Mouse (Mus musculus): ENCODE measurements around the gene 4930432M17Rik. TPM values are rescaled to one million over a fixed set of nuclear protein-coding genes. Genes with fewer than 3 reads are reported as not detected.

The 4930432M17Rik gene
- total and polyA plus RNA-seq, 3 experiments: not detected

DNA sequence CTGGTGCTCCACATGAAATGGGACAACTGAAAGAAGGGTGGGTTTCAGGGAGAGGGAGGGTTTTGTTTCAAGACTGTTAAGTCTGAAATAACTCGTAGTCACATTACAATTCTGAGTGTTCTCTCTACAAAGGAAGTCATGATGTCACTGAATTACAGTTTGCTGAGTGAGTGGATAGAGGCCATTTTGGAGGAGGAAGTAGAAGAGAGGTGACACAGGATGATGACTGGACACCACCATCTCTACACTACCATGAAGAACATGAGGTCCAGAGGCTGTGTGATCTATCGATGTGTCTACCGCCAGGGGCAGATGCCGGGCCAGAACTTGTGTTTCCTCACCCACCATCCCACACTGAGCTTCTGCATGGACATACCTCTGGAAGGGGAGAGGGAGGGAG lies 13.6 kb upstream of the 4930432M17Rik start:
- Histone ChIP-seq H3K9ac (ENCODE audit: insufficient read depth, low read depth) (no peak overlapping the region), H3K36me3 (replicated peaks in 1 of 2; ENCODE audit: control insufficient read depth in 1 of 2, insufficient read depth in 1 of 2, low read length in 1 of 2) (no peaks in the 10 kb centered on the region), H3K4me1 (ENCODE audit: control insufficient read depth in 1 of 2, insufficient read depth in 2 of 2) (peaks cover 0 to under 1% of the 10 kb centered on the region in 2 experiments; a peak in 2 of 4 replicates), H3K4me2 (ENCODE audit: insufficient read depth, low read depth, poor library complexity, severe bottlenecking) (no peak overlapping the region), H3K27me3 (replicated peaks) (no peaks in the 10 kb centered on the region), H3K4me3 (replicated peaks in 1 of 3; ENCODE audit: low read depth in 2 of 3, low read length in 2 of 3, poor library complexity in 1 of 3) (no peak overlapping the region), H3K9me3 (replicated peaks; ENCODE audit: low read length) (no peaks in the 10 kb centered on the region), H3K27ac (ENCODE audit: insufficient read depth, low read depth) (no peak overlapping the region), H3K79me2 (replicated peaks; ENCODE audit: control insufficient read depth, extremely low read depth, insufficient read depth, poor library complexity, severe bottlenecking) (no peaks in the 10 kb centered on the region)
- in situ Hi-C loops (cut with MboI; ENCODE audit: low pct_ligation_motif_present, low pct_unique_long_range_greater_than_20kb, low sequenced_read_pairs) (no loop called here), dilution Hi-C loops (cut with MboI; ENCODE audit: extremely low pct_ligation_motif_present, extremely low pct_unique_long_range_greater_than_20kb, low sequenced_read_pairs) (no loop called here)
- TF ChIP-seq TCF12 (IDR thresholded peaks at IDR 0.05; ENCODE audit: low read depth, low read length): no peak
- TF ChIP-seq POLR2A (IDR thresholded peaks at IDR 0.05; ENCODE audit: low read depth, low read length): no peak
- no peak for TF ChIP-seq IRF4 (IDR thresholded peaks at IDR 0.05; ENCODE audit: low read depth, low read length)
- DNase-seq (ENCODE audit: extremely low read depth): no peak

DNA sequence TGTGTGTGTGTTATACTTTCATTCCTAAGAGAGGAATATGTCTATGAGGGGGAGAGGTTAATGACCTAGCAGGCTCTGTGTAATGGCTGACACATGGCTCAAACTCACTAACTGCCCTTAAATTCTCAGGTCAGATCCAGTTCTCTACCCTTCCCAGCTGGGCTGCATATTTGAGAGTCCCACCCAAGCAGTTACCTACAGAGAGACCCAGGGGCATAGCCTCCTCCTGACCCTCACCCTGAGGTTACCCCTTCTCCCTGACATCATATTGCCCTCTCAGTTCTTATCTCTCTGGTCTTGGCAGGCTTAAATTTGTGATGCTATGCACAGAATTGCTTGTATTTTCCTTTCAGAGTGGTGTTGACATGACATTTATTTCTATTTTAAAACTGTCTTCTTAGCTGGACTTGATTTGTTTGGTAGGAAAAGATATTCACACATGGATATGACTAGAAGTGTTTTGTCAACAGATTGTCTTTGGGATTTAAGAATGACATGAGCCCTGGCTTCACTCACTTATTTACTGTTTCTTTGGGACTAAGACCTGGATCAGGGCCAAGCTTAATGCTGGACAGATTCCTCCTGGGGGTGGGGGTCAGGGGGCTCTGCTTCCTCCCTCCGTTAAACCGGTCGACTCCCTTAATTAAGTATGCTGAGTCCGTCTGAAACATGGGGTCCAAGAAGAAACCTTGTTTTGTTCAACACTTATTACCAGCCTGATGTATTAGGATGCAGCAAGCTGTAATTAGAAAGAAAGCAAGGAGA lies 7.7 kb upstream of the 4930432M17Rik start:
- in situ Hi-C loops (cut with MboI; ENCODE audit: low pct_ligation_motif_present, low pct_unique_long_range_greater_than_20kb, low sequenced_read_pairs) (no loop called here), dilution Hi-C loops (cut with MboI; ENCODE audit: extremely low pct_ligation_motif_present, extremely low pct_unique_long_range_greater_than_20kb, low sequenced_read_pairs) (no loop called here)
- H3K9me3 ChIP-seq (replicated peaks; ENCODE audit: low read length): no peaks in the 10 kb centered on the region
- peak overlapping the region; percentile 58; the same call in 1 of the 2 replicates for H3K4me2 ChIP-seq (ENCODE audit: insufficient read depth, low read depth, poor library complexity, severe bottlenecking)
- TF ChIP-seq NRF1 (IDR thresholded peaks at IDR 0.05; ENCODE audit: low read depth, low read length): no peak
- TF ChIP-seq ETS1 (conservative IDR thresholded peaks at IDR 0.05; ENCODE audit: low read depth, low read length): no peak
- TF ChIP-seq CHD2 (IDR thresholded peaks at IDR 0.05; ENCODE audit: low read length): no peak
- TF ChIP-seq KAT2A (IDR thresholded peaks at IDR 0.05; ENCODE audit: insufficient replicate concordance, low read length): no peak
- TF ChIP-seq SIN3A (IDR thresholded peaks at IDR 0.05; ENCODE audit: low read length): no peak
- TF ChIP-seq MAX (IDR thresholded peaks at IDR 0.05; ENCODE audit: low read length): no peak
- TF ChIP-seq ZMIZ1 (IDR thresholded peaks at IDR 0.05; ENCODE audit: low read depth, low read length): no peak
- no peak for TF ChIP-seq USF1 (IDR thresholded peaks at IDR 0.05; ENCODE audit: low read depth, low read length)
- no peak for TF ChIP-seq MXI1 (IDR thresholded peaks at IDR 0.05; ENCODE audit: low read depth, low read length)
- TF ChIP-seq USF2 (conservative IDR thresholded peaks at IDR 0.05; ENCODE audit: low read depth, low read length): no peak
- no peak for TF ChIP-seq MYC (IDR thresholded peaks at IDR 0.05; ENCODE audit: low read depth, low read length)
- TF ChIP-seq E2F4 (IDR thresholded peaks at IDR 0.05; ENCODE audit: insufficient replicate concordance, low read depth, low read length): no peak
- no peak for TF ChIP-seq GABPA (IDR thresholded peaks at IDR 0.05; ENCODE audit: insufficient replicate concordance, low read depth, low read length)
- TF ChIP-seq PAX5 (IDR thresholded peaks at IDR 0.05; ENCODE audit: low read length): no peak
- no peak for TF ChIP-seq JUND (conservative IDR thresholded peaks at IDR 0.05; ENCODE audit: low read depth, low read length)
- no peak for TF ChIP-seq UBTF (IDR thresholded peaks at IDR 0.05; ENCODE audit: low read depth, low read length)
- TF ChIP-seq NELFE (IDR thresholded peaks at IDR 0.05; ENCODE audit: low read depth, low read length): no peak
- no peak for TF ChIP-seq ELF1 (IDR thresholded peaks at IDR 0.05; ENCODE audit: low read depth, low read length)
- no peak overlapping the region for H3K9ac ChIP-seq (ENCODE audit: insufficient read depth, low read depth)
- no peak for DNase-seq (ENCODE audit: extremely low read depth)
- no peak overlapping the region for H3K27ac ChIP-seq (ENCODE audit: insufficient read depth, low read depth)
- H3K4me1 ChIP-seq (ENCODE audit: control insufficient read depth in 1 of 2, insufficient read depth in 2 of 2): 0 out of 4 replicates have a peak, but pooled peaks cover 0 to 7% of the 10 kb centered on the region in 2 experiments
- H3K4me3 ChIP-seq (replicated peaks in 1 of 3; ENCODE audit: low read depth in 2 of 3, low read length in 2 of 3, poor library complexity in 1 of 3): no peak overlapping the region
- H3K27me3 ChIP-seq (replicated peaks): no peaks in the 10 kb centered on the region
- no peaks in the 10 kb centered on the region for H3K79me2 ChIP-seq (replicated peaks; ENCODE audit: control insufficient read depth, extremely low read depth, insufficient read depth, poor library complexity, severe bottlenecking)
- no peaks in the 10 kb centered on the region for H3K36me3 ChIP-seq (replicated peaks in 1 of 2; ENCODE audit: control insufficient read depth in 1 of 2, insufficient read depth in 1 of 2, low read length in 1 of 2)

Measured in CH12.LX (cell line).